29 mouse cellular contexts compared by ENCODE assay signal in the genomic region with DNA sequence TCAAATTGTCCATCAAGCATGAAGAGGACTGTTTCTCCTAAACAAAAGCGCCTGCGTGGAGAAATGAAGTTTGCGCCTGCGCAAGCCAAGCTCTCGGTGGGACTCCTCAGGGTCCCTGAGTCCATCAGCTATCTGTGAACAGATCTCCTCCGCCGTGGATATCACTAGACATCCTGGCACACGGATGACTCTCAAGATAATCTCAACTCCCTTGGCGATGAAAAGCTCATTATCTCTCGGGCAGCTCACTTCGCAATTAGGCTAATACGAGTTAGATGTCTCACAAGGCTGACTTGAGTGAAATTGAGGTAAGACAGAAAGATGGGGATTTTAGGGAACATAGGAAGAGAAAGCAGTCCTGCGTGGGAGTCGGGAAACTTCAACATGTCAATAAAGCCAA.
A peak's percentile ranks its signal among the peaks of the same experiment; 100 is the strongest.
DNase-seq lines count a peak whose midpoint lies in the region; ATAC-seq and TF ChIP-seq lines count a peak whose summit lies in the region.
"Had no signal": no experiment of that assay in that cellular context is flagged by ENCODE, and none has a peak within 500 bp of the region (broad histone marks: within the 10 kb centered on the region; RNA-seq: fewer than 3 reads in every experiment).

No protein-coding gene starts in this region.

- no peak overlapping the region for H3K27ac ChIP-seq in hindbrain, postnatal 0 days
- no peak overlapping the region for H3K27ac ChIP-seq in hindbrain, embryonic 16.5 days (ENCODE audit: low read depth, low read length)
- no peak overlapping the region for H3K27ac ChIP-seq in midbrain, postnatal 0 days (ENCODE audit: low read depth, low read length)
- H3K27ac ChIP-seq in midbrain, embryonic 14.5 days (replicated peaks; ENCODE audit: low read depth, low read length) = no peak overlapping the region
- H3K27ac ChIP-seq: embryonic facial prominence, embryonic 13.5 days; embryonic facial prominence, embryonic 15.5 days; forebrain, embryonic 10.5 days; forebrain, embryonic 12.5 days had no signal

- ATAC-seq in hindbrain, postnatal 0 days = no peak
- ATAC-seq in hindbrain, embryonic 16.5 days = no peak
- ATAC-seq in midbrain, postnatal 0 days (ENCODE audit: low FRiP score) = no peak
- no peak for ATAC-seq in midbrain, embryonic 14.5 days (ENCODE audit: low FRiP score, low TSS enrichment)
- ATAC-seq: activated CD4-positive, CD25-positive, alpha-beta regulatory T cell, adult 4 months; CD4-positive, CD25-positive, alpha-beta regulatory T cell, adult 4 months; forebrain, embryonic 14.5 days; forebrain, embryonic 16.5 days; Patski had no signal

- no peak overlapping the region for H3K9ac ChIP-seq in hindbrain, postnatal 0 days (replicated peaks; ENCODE audit: low read length)
- H3K9ac ChIP-seq in hindbrain, embryonic 16.5 days (ENCODE audit: low read depth, low read length) = no peak overlapping the region
- H3K9ac ChIP-seq in midbrain, postnatal 0 days (replicated peaks; ENCODE audit: low read length, poor library complexity, severe bottlenecking) = no peak overlapping the region
- H3K9ac ChIP-seq in midbrain, embryonic 14.5 days (replicated peaks; ENCODE audit: low read length) = no peak overlapping the region
- H3K9ac ChIP-seq: embryonic facial prominence, embryonic 13.5 days; embryonic facial prominence, embryonic 15.5 days; forebrain, embryonic 12.5 days had no signal

- no peaks in the 10 kb centered on the region for H3K27me3 ChIP-seq in hindbrain, postnatal 0 days (ENCODE audit: insufficient read depth, low read length)
- no peaks in the 10 kb centered on the region for H3K27me3 ChIP-seq in hindbrain, embryonic 16.5 days (replicated peaks; ENCODE audit: control insufficient read depth, insufficient read depth, low read length)
- no peaks in the 10 kb centered on the region for H3K27me3 ChIP-seq in midbrain, postnatal 0 days (ENCODE audit: insufficient read depth, low read length)
- H3K27me3 ChIP-seq in midbrain, embryonic 14.5 days (ENCODE audit: control insufficient read depth, insufficient read depth, low read length) = no peaks in the 10 kb centered on the region
- H3K27me3 ChIP-seq: CH12.LX; embryonic facial prominence, embryonic 13.5 days; embryonic facial prominence, embryonic 15.5 days; forebrain, embryonic 12.5 days; Patski had no signal

- H3K4me2 ChIP-seq in hindbrain, postnatal 0 days (ENCODE audit: low read depth, low read length) = no peak overlapping the region
- H3K4me2 ChIP-seq in hindbrain, embryonic 16.5 days (ENCODE audit: low read length) = no peak overlapping the region
- H3K4me2 ChIP-seq in midbrain, postnatal 0 days (ENCODE audit: low read depth, low read length, poor library complexity, severe bottlenecking) = no peak overlapping the region
- no peak overlapping the region for H3K4me2 ChIP-seq in midbrain, embryonic 14.5 days (ENCODE audit: low read length)
- H3K4me2 ChIP-seq: embryonic facial prominence, embryonic 13.5 days; embryonic facial prominence, embryonic 15.5 days; forebrain, embryonic 12.5 days had no signal

- H3K36me3 ChIP-seq in hindbrain, postnatal 0 days (ENCODE audit: insufficient read depth, low read length) = no peaks in the 10 kb centered on the region
- H3K36me3 ChIP-seq in hindbrain, embryonic 16.5 days (ENCODE audit: control insufficient read depth, insufficient read depth, low read length) = no peaks in the 10 kb centered on the region
- no peaks in the 10 kb centered on the region for H3K36me3 ChIP-seq in midbrain, postnatal 0 days (ENCODE audit: insufficient read depth, low read length)
- H3K36me3 ChIP-seq in midbrain, embryonic 14.5 days (ENCODE audit: control insufficient read depth, insufficient read depth, low read length) = no peaks in the 10 kb centered on the region
- H3K36me3 ChIP-seq: embryonic facial prominence, embryonic 13.5 days; embryonic facial prominence, embryonic 15.5 days; forebrain, embryonic 10.5 days; forebrain, embryonic 12.5 days; G1E had no signal

- no peak for TF ChIP-seq CTCF in hindbrain, postnatal 0 days (IDR thresholded peaks at IDR 0.05; ENCODE audit: low read depth)
- no peak for TF ChIP-seq CTCF in midbrain, postnatal 0 days (IDR thresholded peaks at IDR 0.05)
- TF ChIP-seq CTCF in brain, embryonic 14.5 days (IDR thresholded peaks at IDR 0.05; ENCODE audit: borderline replicate concordance, extremely low read depth, insufficient read depth, insufficient read length) = no peak

- H3K9me3 ChIP-seq in hindbrain, postnatal 0 days (ENCODE audit: low read length) = no peaks in the 10 kb centered on the region
- H3K9me3 ChIP-seq in hindbrain, embryonic 16.5 days (ENCODE audit: control insufficient read depth, low read length) = no peaks in the 10 kb centered on the region
- H3K9me3 ChIP-seq in midbrain, postnatal 0 days (ENCODE audit: low read length) = no peaks in the 10 kb centered on the region
- no peaks in the 10 kb centered on the region for H3K9me3 ChIP-seq in midbrain, embryonic 14.5 days (ENCODE audit: control insufficient read depth, low read length)
- H3K9me3 ChIP-seq: embryonic facial prominence, embryonic 13.5 days; embryonic facial prominence, embryonic 15.5 days; forebrain, embryonic 12.5 days; G1E had no signal

- peak; percentile 60 for DNase-seq in hindbrain, postnatal 0 days (ENCODE audit: low spot score)
- peak; percentile 68 for DNase-seq in midbrain, postnatal 0 days (ENCODE audit: low spot score)
- no peak for DNase-seq in midbrain, embryonic 14.5 days
- peak; percentile 22 for DNase-seq in brain, embryonic 14.5 days (ENCODE audit: low read depth)
- no peak for DNase-seq in right cerebral cortex, adult 18-20 months
- DNase-seq: adrenal gland, adult 8-10 months; adrenal gland, postnatal 14 days; adrenal gland, postnatal 36 days; B cell, adult 2 months; cerebellum, adult 11 months; cerebellum, adult 18-20 months; cerebellum, adult 8-10 months; cerebellum, adult 9-11 months; cerebellum, postnatal 14 days; cerebellum, postnatal 36 days; embryo, embryonic 11 days had no signal

- no peak for TF ChIP-seq POLR2A in brain, embryonic 14.5 days (IDR thresholded peaks at IDR 0.05; ENCODE audit: borderline replicate concordance, extremely low read depth, insufficient read depth, insufficient read length, poor library complexity, severe bottlenecking)

- peaks cover 8% of the 10 kb centered on the region; the same call in 1 of the 2 replicates for H3K4me1 ChIP-seq in hindbrain, postnatal 0 days (ENCODE audit: insufficient read depth, low read length)
- peaks cover 4% of the 10 kb centered on the region; the same call in 1 of the 2 replicates for H3K4me1 ChIP-seq in hindbrain, embryonic 16.5 days (ENCODE audit: control insufficient read depth, insufficient read depth, low read depth, low read length)
- no peaks in the 10 kb centered on the region for H3K4me1 ChIP-seq in midbrain, postnatal 0 days (ENCODE audit: insufficient read depth, low read length)
- H3K4me1 ChIP-seq in midbrain, embryonic 14.5 days (ENCODE audit: control insufficient read depth, insufficient read depth, low read length) = peaks cover 12% of the 10 kb centered on the region

- H3K4me3 ChIP-seq in hindbrain, postnatal 0 days (ENCODE audit: low read length) = no peak overlapping the region
- no peak overlapping the region for H3K4me3 ChIP-seq in hindbrain, embryonic 16.5 days (ENCODE audit: low read length)
- no peak overlapping the region for H3K4me3 ChIP-seq in midbrain, postnatal 0 days (ENCODE audit: low read depth, low read length)
- no peak overlapping the region for H3K4me3 ChIP-seq in midbrain, embryonic 14.5 days (replicated peaks; ENCODE audit: low read depth, low read length)
- H3K4me3 ChIP-seq: embryonic facial prominence, embryonic 13.5 days; embryonic facial prominence, embryonic 15.5 days; erythroblast, embryonic 14.5 days; forebrain, embryonic 10.5 days; forebrain, embryonic 12.5 days had no signal

- 64% methylated on average over 14 of the region's 14 CpGs for WGBS in hindbrain, postnatal 0 days
- 68% methylated on average over 14 of the region's 14 CpGs for WGBS in hindbrain, embryonic 16.5 days
- 71% methylated on average over 14 of the region's 14 CpGs for WGBS in midbrain, postnatal 0 days
- 75% methylated on average over 14 of the region's 14 CpGs for WGBS in midbrain, embryonic 14.5 days

Comparison
In these comparisons a context has a peak if more than half of its experiments do, and no peak if none do; other contexts are left out.
1. DNase-seq: peak in hindbrain, postnatal 0 days (single experiment), midbrain, postnatal 0 days (single experiment) and brain, embryonic 14.5 days (single experiment); none in midbrain, embryonic 14.5 days (single experiment) and right cerebral cortex, adult 18-20 months (single experiment).